Mouse (Mus musculus) heart, embryonic 16.5 days (tissue): ENCODE measurements around the gene Pdzk1. TPM values are rescaled to one million over a fixed set of nuclear protein-coding genes. Genes with fewer than 3 reads are reported as not detected.

Experiments
- ATAC-seq: fragments of 200-750 bp; cut with Nextera tagmentation; replicated peaks from 2 replicates; pipeline ENCODE4 v1.8.0; 2017; ENCODE audit warnings: moderate number of reproducible peaks; ENCODE audit not compliant: insufficient read depth, low FRiP score; ENCODE audit errors: extremely low read depth
- H3K27ac ChIP-seq: fragments of 300-500 bp; sonication (generic); 2 replicates; pipeline ENCODE4 v1.5.1; 2014; ENCODE audit warnings: mild to moderate bottlenecking, low read length, control low read depth, moderate library complexity
- H3K27me3 ChIP-seq: fragments of 300-500 bp; sonication (generic); 2 replicates; pipeline ENCODE4 v1.6.1; 2014; ENCODE audit warnings: low read length, mixed read lengths; ENCODE audit not compliant: control insufficient read depth, insufficient read depth
- H3K36me3 ChIP-seq: fragments of 300-500 bp; sonication (generic); 2 replicates; pipeline ENCODE4 v1.6.1; 2014; ENCODE audit not compliant: control insufficient read depth, insufficient read depth
- H3K4me1 ChIP-seq: fragments of 300-500 bp; sonication (generic); 2 replicates; pipeline ENCODE4 v1.6.1; 2014; ENCODE audit warnings: low read length, mixed read lengths; ENCODE audit not compliant: control insufficient read depth, insufficient read depth
- H3K4me2 ChIP-seq: fragments of 300-500 bp; sonication (generic); 2 replicates; pipeline ENCODE4 v1.6.1; 2014; ENCODE audit warnings: low read depth, mild to moderate bottlenecking, control low read depth, low read length
- H3K4me3 ChIP-seq: fragments of 300-500 bp; sonication (generic); 2 replicates; pipeline ENCODE4 v1.5.1; 2014; ENCODE audit warnings: mild to moderate bottlenecking, control low read depth, low read length
- H3K9ac ChIP-seq: fragments of 300-500 bp; sonication (generic); 2 replicates; pipeline ENCODE4 v1.6.1; 2014; ENCODE audit warnings: low read length, control low read depth
- H3K9me3 ChIP-seq: fragments of 300-500 bp; sonication (generic); replicated peaks from 2 replicates; pipeline ENCODE4 v1.6.1; 2016; ENCODE audit warnings: low read length; ENCODE audit not compliant: control insufficient read depth
- WGBS: fragments of 180-500 bp; shearing (Covaris S2); extraction: QIAGEN DNeasy Blood & Tissue Kit; methylation state at CpG from one replicate; pipeline ENCODE4 v1.1.7; 2014; 5-methylcytosine and 5-hydroxymethylcytosine counted together
- polyA plus RNA-seq: library from polyadenylated mRNA; unstranded; fragments of >200 nt; fragmentation: Nextera tagmentation; extraction: Ambion mirVana; gene quantifications from 2 replicates; pipeline ENCODE4 v1.2.1, GENCODE M21; 2015

Pdzk1 gene
- polyA plus RNA-seq, 1 experiment from 2014 or later: 0.98 TPM

GRCm38 (mm10) chr3:96846985-96847384 lies 17.9 kb downstream of the Pdzk1 start:
- no peak overlapping the region for H3K4me3 ChIP-seq
- no peaks in the 10 kb centered on the region for H3K27me3 ChIP-seq
- no peaks in the 10 kb centered on the region for H3K36me3 ChIP-seq
- H3K9ac ChIP-seq: no peak overlapping the region
- no peak for ATAC-seq
- H3K4me2 ChIP-seq: no peak overlapping the region
- H3K27ac ChIP-seq: peak overlapping the region; percentile 39; the same call in 1 of the 2 replicates
- H3K9me3 ChIP-seq: no peaks in the 10 kb centered on the region
- WGBS: 81% methylated on average over 12 of the region's 12 CpGs
- no peaks in the 10 kb centered on the region; the same call in 1 of the 2 replicates for H3K4me1 ChIP-seq

GRCm38 (mm10) chr3:96847661-96848060 lies 18.6 kb downstream of the Pdzk1 start:
- no peak overlapping the region for H3K4me3 ChIP-seq
- H3K9me3 ChIP-seq: no peaks in the 10 kb centered on the region
- WGBS: 25% methylated on average over 6 of the region's 6 CpGs
- H3K9ac ChIP-seq: no peak overlapping the region
- H3K27ac ChIP-seq: peak overlapping the region; percentile 39; the same call in 1 of the 2 replicates
- H3K4me1 ChIP-seq: peaks cover 1% of the 10 kb centered on the region
- ATAC-seq: no peak; the same call in 1 of the 2 replicates
- H3K4me2 ChIP-seq: no peak overlapping the region
- H3K36me3 ChIP-seq: no peaks in the 10 kb centered on the region
- no peaks in the 10 kb centered on the region for H3K27me3 ChIP-seq

- H3K27ac ChIP-seq: peak overlapping the region; percentile 27; the same call in 1 of the 2 replicates
- no peaks in the 10 kb centered on the region for H3K27me3 ChIP-seq
- no peak overlapping the region for H3K4me2 ChIP-seq
- 72% methylated on average over 7 of the region's 8 CpGs for WGBS
- ATAC-seq: no peak
- no peaks in the 10 kb centered on the region for H3K36me3 ChIP-seq
- H3K4me1 ChIP-seq: peaks cover 5% of the 10 kb centered on the region
- H3K4me3 ChIP-seq: no peak overlapping the region
- H3K9ac ChIP-seq: no peak overlapping the region
- H3K9me3 ChIP-seq: no peaks in the 10 kb centered on the region
Observed at GRCm38 (mm10) chr3:96848470-96848869, 19.4 kb downstream of the Pdzk1 start.

GRCm38 (mm10) chr3:96849168-96849727 lies 20.2 kb downstream of the Pdzk1 start:
- WGBS: 75% methylated on average over 2 of the region's 2 CpGs
- Histone ChIP-seq H3K36me3 (no peaks in the 10 kb centered on the region), H3K4me1 (peaks cover 5% of the 10 kb centered on the region), H3K4me2 (no peak overlapping the region), H3K27me3 (no peaks in the 10 kb centered on the region), H3K27ac (no peak overlapping the region), H3K9me3 (no peaks in the 10 kb centered on the region), H3K4me3 (no peak overlapping the region), H3K9ac (no peak overlapping the region)
- ATAC-seq: no peak

- 37% methylated on average over 6 of the region's 6 CpGs for WGBS
- H3K4me3 ChIP-seq: no peak overlapping the region
- no peaks in the 10 kb centered on the region for H3K36me3 ChIP-seq
- H3K27me3 ChIP-seq: no peaks in the 10 kb centered on the region
- H3K4me1 ChIP-seq: peaks cover 5% of the 10 kb centered on the region
- no peaks in the 10 kb centered on the region for H3K9me3 ChIP-seq
- no peak overlapping the region for H3K27ac ChIP-seq
- ATAC-seq: no peak
- no peak overlapping the region for H3K4me2 ChIP-seq
- no peak overlapping the region for H3K9ac ChIP-seq
Observed at GRCm38 (mm10) chr3:96852561-96852960, 23.5 kb downstream of the Pdzk1 start.

GRCm38 (mm10) chr3:96854376-96854775 lies 25.3 kb downstream of the Pdzk1 start:
- H3K27ac ChIP-seq: no peak overlapping the region
- ATAC-seq: no peak
- no peaks in the 10 kb centered on the region for H3K9me3 ChIP-seq
- H3K27me3 ChIP-seq: no peaks in the 10 kb centered on the region
- no peak overlapping the region for H3K9ac ChIP-seq
- 83% methylated on average over 4 of the region's 4 CpGs for WGBS
- H3K36me3 ChIP-seq: no peaks in the 10 kb centered on the region
- H3K4me1 ChIP-seq: peaks cover 5% of the 10 kb centered on the region
- H3K4me3 ChIP-seq: no peak overlapping the region
- no peak overlapping the region for H3K4me2 ChIP-seq

GRCm38 (mm10) chr3:96855833-96856232 lies 26.7 kb downstream of the Pdzk1 start:
- Histone ChIP-seq H3K4me2 (no peak overlapping the region), H3K36me3 (no peaks in the 10 kb centered on the region), H3K27ac (no peak overlapping the region), H3K4me1 (peaks cover 5% of the 10 kb centered on the region), H3K27me3 (no peaks in the 10 kb centered on the region), H3K4me3 (no peak overlapping the region), H3K9ac (no peak overlapping the region), H3K9me3 (no peaks in the 10 kb centered on the region)
- no peak for ATAC-seq
- WGBS: 73% methylated on average over 3 of the region's 3 CpGs

GRCm38 (mm10) chr3:96860498-96860897 lies 31.4 kb downstream of the Pdzk1 start:
- 83% methylated on average over 5 of the region's 5 CpGs for WGBS

GRCm38 (mm10) chr3:96867863-96868262 lies 38.8 kb downstream of the Pdzk1 start:
- WGBS: 88% methylated on average over 3 of the region's 3 CpGs

More at GRCm38 (mm10) chr3:96860498-96860897, 31.4 kb downstream of the Pdzk1 start:
- Histone ChIP-seq H3K36me3 (no peaks in the 10 kb centered on the region), H3K4me1 (no peaks in the 10 kb centered on the region), H3K4me2 (no peak overlapping the region), H3K9me3 (no peaks in the 10 kb centered on the region), H3K27me3 (no peaks in the 10 kb centered on the region), H3K9ac (no peak overlapping the region), H3K4me3 (no peak overlapping the region), H3K27ac (no peak overlapping the region)
- ATAC-seq: no peak

More at GRCm38 (mm10) chr3:96867863-96868262, 38.8 kb downstream of the Pdzk1 start:
- Histone ChIP-seq H3K4me1 (no peaks in the 10 kb centered on the region), H3K27ac (no peak overlapping the region), H3K9ac (no peak overlapping the region), H3K27me3 (no peaks in the 10 kb centered on the region), H3K4me3 (no peak overlapping the region), H3K36me3 (peaks cover 24% of the 10 kb centered on the region), H3K4me2 (no peak overlapping the region), H3K9me3 (no peaks in the 10 kb centered on the region)
- ATAC-seq: no peak
